Mouse (Mus musculus) cerebellum, adult 9-11 months (tissue): ENCODE results near the gene Btbd35f16.
"Not testable (repeated sequence)": the region's sequence is repeated elsewhere in the genome, so short reads cannot be mapped to it uniquely, and the experiment has no call there.

Source experiments
- DNase-seq: peaks from one replicate; pipeline ENCODE4 v3.0.0; 2022

Btbd35f16 gene

GRCm38 (mm10) chrX:3956902-3957301, at the start of gene Btbd35f16:
Gene Btbd35f16 (minus strand): TSS chrX:3957002.
- DNase-seq = not testable (repeated sequence)
